Mouse (Mus musculus) embryonic facial prominence, embryonic 15.5 days (tissue): Measurements from ENCODE around the gene Slc20a1. TPM values are rescaled to one million over a fixed set of nuclear protein-coding genes. Genes with fewer than 3 reads are reported as not detected.
A peak's percentile ranks its signal among the peaks of the same experiment; 100 is the strongest.

Source experiments
- ATAC-seq: fragments of 200-750 bp; cut with Nextera tagmentation; 2 replicates; pipeline ENCODE4 v1.8.0; 2017; ENCODE audit warnings: low read depth, moderate TSS enrichment; ENCODE audit not compliant: insufficient number of reproducible peaks, low FRiP score, low TSS enrichment
- H3K27ac ChIP-seq: fragments of 300-500 bp; sonication (generic); replicated peaks from 2 replicates; pipeline ENCODE4 v1.5.1; 2015; ENCODE audit warnings: mild to moderate bottlenecking, inconsistent platforms
- H3K27me3 ChIP-seq: fragments of 300-500 bp; sonication (generic); 2 replicates; pipeline ENCODE4 v1.6.1; 2015; ENCODE audit warnings: inconsistent platforms
- H3K36me3 ChIP-seq: fragments of 300-500 bp; sonication (generic); 2 replicates; pipeline ENCODE4 v1.6.1; 2015; ENCODE audit warnings: mild to moderate bottlenecking, inconsistent platforms
- H3K4me1 ChIP-seq: fragments of 300-500 bp; sonication (generic); 2 replicates; pipeline ENCODE4 v1.6.1; 2015; ENCODE audit warnings: inconsistent platforms
- H3K4me2 ChIP-seq: fragments of 300-500 bp; sonication (generic); replicated peaks from 2 replicates; pipeline ENCODE4 v1.6.1; 2015; ENCODE audit warnings: mild to moderate bottlenecking, inconsistent platforms
- H3K4me3 ChIP-seq: fragments of 300-500 bp; sonication (generic); replicated peaks from 2 replicates; pipeline ENCODE4 v1.5.1; 2015; ENCODE audit warnings: mild to moderate bottlenecking, inconsistent platforms
- H3K9ac ChIP-seq: fragments of 300-500 bp; sonication (generic); 2 replicates; pipeline ENCODE4 v1.6.1; 2015; ENCODE audit warnings: inconsistent platforms
- H3K9me3 ChIP-seq: fragments of 300-500 bp; sonication (generic); replicated peaks from 2 replicates; pipeline ENCODE4 v1.6.1; 2016; ENCODE audit warnings: inconsistent platforms
- WGBS: fragments of 180-500 bp; shearing (Covaris S2); methylation state at CpG from one replicate; pipeline ENCODE4 v1.1.7; 2015; 5-methylcytosine and 5-hydroxymethylcytosine counted together
- polyA plus RNA-seq: library from polyadenylated mRNA; unstranded; fragments of >200 nt; fragmentation: Nextera tagmentation; extraction: Ambion mirVana; gene quantifications from 2 replicates; pipeline ENCODE4 v1.2.1, GENCODE M21; 2015

Slc20a1 gene
- polyA plus RNA-seq = 23.0 and 24.0 TPM in 2 replicates

DNA sequence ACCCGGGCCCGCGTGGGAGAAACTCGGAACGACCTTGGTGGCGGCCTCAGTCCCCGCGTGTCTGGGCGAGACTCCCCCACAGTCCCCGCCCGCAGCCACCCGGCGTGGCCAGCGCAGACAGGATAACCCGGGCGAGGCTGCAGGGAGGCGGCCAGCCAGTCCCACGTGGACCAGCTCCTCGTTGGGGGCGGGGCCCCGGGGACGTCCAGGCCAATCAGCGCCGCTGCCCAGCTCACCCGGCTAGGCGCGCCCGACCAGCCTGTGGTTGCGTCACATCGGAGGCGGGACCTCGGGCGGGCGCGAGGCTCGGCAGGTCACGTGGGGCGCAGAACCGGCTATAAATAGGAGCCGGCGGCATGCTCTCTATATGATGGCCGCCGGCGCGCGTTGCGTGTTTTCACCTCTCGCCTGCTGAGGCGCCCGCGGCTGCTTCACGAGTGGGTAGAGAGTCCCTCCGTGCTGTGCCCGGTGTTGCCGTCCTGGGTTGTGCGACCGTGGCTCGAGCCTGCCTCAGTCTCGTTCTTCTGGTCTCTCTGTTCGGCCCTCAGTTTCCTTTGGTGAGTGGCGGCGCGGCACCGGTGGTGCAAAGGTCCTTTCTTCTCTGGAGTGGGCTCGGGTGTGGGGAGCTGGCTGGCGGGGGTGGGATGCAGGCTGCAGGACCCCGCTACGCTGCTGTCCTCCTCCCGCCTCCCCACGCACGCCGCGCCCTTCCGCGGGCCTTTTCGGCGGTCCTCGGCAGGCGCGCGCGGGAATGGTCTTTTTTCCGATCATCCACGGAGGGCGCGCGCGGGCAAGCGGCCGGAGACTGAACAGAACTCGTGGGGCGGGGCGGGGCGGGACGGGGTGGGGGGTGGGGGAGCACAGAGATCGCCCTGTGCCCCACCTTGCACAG lies at the start of gene Slc20a1:
TSS of gene Slc20a1 (plus strand) at position 329 of the 892 bp plus-strand sequence.
- H3K27me3 ChIP-seq = no peaks in the 10 kb centered on the region
- peak; percentile 99 for ATAC-seq

DNA sequence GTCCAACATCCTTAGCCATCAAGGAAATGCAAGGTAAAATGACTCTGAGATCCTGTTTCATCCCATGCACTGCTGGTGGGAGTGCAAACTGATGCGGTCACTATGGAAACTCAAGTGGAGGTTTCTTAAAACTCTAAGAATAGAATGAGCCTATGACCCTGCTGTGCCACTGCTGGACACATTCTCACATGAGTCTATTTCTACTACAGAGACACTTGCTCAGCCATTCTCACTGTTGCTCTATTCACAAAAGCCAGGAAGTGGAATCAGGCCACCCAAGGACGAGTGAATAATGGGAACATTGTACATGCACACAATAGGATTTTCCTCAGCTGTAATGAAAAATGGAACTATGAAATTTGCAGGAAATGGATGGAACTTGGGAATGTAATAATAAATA lies 49.7 kb upstream of the Slc20a1 start:
- Histone ChIP-seq H3K4me2 (no peak overlapping the region), H3K9ac (no peak overlapping the region), H3K4me3 (no peak overlapping the region), H3K36me3 (no peaks in the 10 kb centered on the region), H3K27me3 (no peaks in the 10 kb centered on the region), H3K4me1 (no peaks in the 10 kb centered on the region), H3K27ac (no peak overlapping the region), H3K9me3 (no peaks in the 10 kb centered on the region)
- 60% methylated on average over 2 of the region's 2 CpGs for WGBS
- no peak for ATAC-seq

More for the DNA sequence above, at the start of gene Slc20a1:
- peaks cover 12% of the 10 kb centered on the region for H3K4me1 ChIP-seq
- no peaks in the 10 kb centered on the region for H3K9me3 ChIP-seq
- peaks cover 17% of the 10 kb centered on the region for H3K36me3 ChIP-seq
- H3K4me2 ChIP-seq = peak within 1 kb of the TSS; percentile 83
- H3K9ac ChIP-seq = peak within 1 kb of the TSS; percentile 87
- peak within 1 kb of the TSS; percentile 87 for H3K27ac ChIP-seq
- under 1% methylated on average over 95 of the region's 96 CpGs for WGBS
- H3K4me3 ChIP-seq = peak within 1 kb of the TSS; percentile 94

DNA sequence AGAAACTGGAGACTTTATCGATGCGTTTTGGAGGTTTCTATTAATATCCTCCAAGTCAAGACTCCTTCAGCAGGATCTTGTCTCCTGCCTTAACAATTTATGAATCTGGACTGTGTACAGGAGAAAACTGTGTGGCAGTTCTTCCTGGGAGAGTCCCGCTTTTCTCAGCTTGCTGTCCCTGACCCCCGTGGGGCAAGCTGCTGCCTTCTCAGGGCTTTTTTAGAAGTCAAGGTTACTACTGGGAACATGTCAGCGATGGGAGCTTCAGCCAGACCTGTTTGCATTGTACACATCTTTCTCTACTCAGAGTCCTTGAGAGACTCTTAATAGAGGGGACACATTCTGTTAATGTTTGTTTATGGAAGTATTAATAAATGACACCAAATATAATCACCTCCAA lies 48.2 kb upstream of the Slc20a1 start:
- WGBS = 83% methylated on average over 5 of the region's 5 CpGs
- H3K9me3 ChIP-seq = no peaks in the 10 kb centered on the region
- no peak overlapping the region for H3K27ac ChIP-seq
- no peak overlapping the region for H3K4me2 ChIP-seq
- H3K9ac ChIP-seq = no peak overlapping the region
- H3K4me1 ChIP-seq = no peaks in the 10 kb centered on the region
- H3K27me3 ChIP-seq = no peaks in the 10 kb centered on the region
- ATAC-seq = no peak
- no peaks in the 10 kb centered on the region for H3K36me3 ChIP-seq
- no peak overlapping the region for H3K4me3 ChIP-seq

DNA sequence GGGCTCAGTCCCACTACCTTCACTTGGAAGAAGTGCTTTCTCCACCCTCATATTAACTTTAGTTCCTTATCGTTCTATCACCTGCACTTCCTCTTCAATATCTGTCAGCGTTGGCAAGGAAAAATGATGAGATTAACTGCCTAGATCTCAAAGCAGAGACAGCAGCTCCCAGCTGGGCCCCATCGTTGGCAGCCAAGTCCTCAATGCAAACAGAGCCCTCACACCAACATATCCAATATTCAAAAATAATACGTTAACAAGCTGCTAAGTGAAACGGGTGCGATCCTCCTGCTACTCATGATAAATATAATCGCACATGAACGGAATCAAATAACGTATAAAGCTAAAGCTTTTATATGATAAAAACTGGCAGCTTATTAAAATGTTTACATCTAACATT lies 47.5 kb upstream of the Slc20a1 start:
- H3K36me3 ChIP-seq = no peaks in the 10 kb centered on the region
- H3K27me3 ChIP-seq = no peaks in the 10 kb centered on the region
- H3K9me3 ChIP-seq = no peaks in the 10 kb centered on the region
- H3K27ac ChIP-seq = no peak overlapping the region
- H3K4me2 ChIP-seq = no peak overlapping the region
- WGBS = 81% methylated on average over 9 of the region's 9 CpGs
- no peak overlapping the region for H3K4me3 ChIP-seq
- no peaks in the 10 kb centered on the region for H3K4me1 ChIP-seq
- H3K9ac ChIP-seq = no peak overlapping the region
- ATAC-seq = no peak

DNA sequence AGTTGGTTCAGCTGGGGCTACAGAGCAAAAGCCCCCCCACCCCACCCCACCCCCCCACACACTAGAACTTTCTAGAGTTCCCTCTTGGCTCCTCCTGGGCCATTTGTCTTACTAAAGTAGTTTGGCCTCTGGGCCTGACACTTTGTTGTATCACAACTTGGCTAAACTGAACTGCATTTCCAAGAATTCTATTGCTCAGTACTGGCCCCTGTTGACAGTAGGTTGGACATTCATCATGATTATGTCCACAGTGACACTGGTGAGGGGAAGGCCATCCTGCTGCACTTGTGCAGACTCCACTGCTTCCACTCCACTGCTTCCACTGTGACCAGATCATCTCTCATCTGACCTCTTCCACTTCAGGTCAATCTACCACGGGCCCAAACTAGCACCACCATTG lies 45.8 kb upstream of the Slc20a1 start:
- H3K4me3 ChIP-seq = no peak overlapping the region
- no peak overlapping the region for H3K9ac ChIP-seq
- no peaks in the 10 kb centered on the region for H3K4me1 ChIP-seq
- no peaks in the 10 kb centered on the region for H3K27me3 ChIP-seq
- no peak overlapping the region for H3K4me2 ChIP-seq
- no peak overlapping the region for H3K27ac ChIP-seq
- no peak for ATAC-seq
- WGBS = 74% methylated on average over 1 of the region's 1 CpGs
- H3K36me3 ChIP-seq = no peaks in the 10 kb centered on the region
- H3K9me3 ChIP-seq = no peaks in the 10 kb centered on the region

DNA sequence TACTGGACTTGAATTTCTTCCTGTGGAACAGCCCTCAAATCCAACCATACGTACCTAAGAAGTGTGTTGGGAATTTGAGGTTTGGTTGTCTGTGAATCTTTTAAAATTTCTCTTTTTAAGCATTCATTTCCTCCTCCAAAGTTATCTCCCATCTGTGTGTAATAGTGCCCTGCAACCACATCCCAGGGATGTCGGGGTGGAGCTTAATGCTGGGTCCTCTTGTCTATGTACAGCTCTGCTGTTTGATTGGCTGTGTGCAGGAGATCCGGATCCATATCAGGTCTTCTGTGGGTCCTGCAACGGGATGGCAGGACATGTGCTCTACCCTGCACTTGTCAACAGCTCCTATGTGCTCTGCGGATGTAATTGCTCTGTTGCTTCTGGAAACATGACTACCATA lies 33.7 kb upstream of the Slc20a1 start:
- no peak overlapping the region for H3K4me3 ChIP-seq
- no peak overlapping the region for H3K27ac ChIP-seq
- no peaks in the 10 kb centered on the region for H3K36me3 ChIP-seq
- H3K4me1 ChIP-seq = no peaks in the 10 kb centered on the region
- H3K4me2 ChIP-seq = no peak overlapping the region
- no peaks in the 10 kb centered on the region for H3K27me3 ChIP-seq
- no peaks in the 10 kb centered on the region for H3K9me3 ChIP-seq
- no peak for ATAC-seq
- WGBS = 60% methylated on average over 5 of the region's 5 CpGs
- no peak overlapping the region for H3K9ac ChIP-seq

DNA sequence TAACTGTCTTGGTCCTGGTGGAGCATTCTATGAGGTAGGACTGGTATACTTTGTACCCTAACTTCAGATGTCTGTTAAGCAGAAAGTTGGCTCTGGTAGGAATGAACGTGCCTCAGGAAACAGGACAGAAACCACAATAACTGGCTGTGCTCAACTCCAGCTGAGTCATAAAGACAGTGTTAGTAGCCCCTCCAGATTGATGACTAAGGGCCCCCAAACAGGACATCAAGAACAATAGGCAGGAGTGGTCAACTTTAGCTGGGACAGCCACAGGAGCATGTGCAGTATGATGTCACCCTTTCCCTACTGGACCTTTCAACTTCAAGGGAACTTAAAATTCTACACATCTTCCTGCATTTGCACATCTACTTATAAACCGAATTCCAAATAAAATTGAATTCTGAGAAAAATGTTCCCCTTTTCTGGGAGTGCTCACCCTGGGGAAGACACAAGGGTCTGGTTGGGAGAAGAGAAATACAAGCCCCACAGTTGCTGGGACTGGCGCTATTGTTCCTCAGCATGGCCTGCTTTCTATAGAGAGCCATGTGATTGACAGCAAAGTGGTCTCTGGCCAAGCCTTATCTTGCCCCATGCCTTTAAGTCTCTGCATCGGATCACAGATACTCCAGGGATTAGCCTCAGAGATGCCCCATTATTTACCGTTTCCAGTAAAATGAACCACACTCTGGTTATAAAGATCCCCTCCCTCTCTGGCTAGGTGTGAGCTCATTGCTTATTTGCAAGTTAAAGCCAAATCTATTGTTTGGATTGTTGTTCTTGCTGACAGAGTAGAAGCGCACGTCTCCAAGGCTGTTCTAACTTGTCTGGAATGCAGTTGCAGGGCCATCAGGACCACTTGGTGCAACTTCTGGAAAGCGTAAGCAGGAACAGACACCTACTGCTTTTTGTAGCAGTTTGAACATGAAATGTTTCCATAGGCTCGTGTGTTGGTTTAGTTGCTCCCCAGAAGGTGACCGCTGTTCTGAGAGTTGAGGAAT lies 31.8 kb upstream of the Slc20a1 start:
- Histone ChIP-seq H3K27me3 (no peaks in the 10 kb centered on the region), H3K4me2 (no peak overlapping the region), H3K9me3 (no peaks in the 10 kb centered on the region), H3K27ac (no peak overlapping the region), H3K36me3 (no peaks in the 10 kb centered on the region), H3K4me1 (no peaks in the 10 kb centered on the region), H3K9ac (no peak overlapping the region), H3K4me3 (no peak overlapping the region)
- no peak for ATAC-seq
- 57% methylated on average over 10 of the region's 10 CpGs for WGBS

DNA sequence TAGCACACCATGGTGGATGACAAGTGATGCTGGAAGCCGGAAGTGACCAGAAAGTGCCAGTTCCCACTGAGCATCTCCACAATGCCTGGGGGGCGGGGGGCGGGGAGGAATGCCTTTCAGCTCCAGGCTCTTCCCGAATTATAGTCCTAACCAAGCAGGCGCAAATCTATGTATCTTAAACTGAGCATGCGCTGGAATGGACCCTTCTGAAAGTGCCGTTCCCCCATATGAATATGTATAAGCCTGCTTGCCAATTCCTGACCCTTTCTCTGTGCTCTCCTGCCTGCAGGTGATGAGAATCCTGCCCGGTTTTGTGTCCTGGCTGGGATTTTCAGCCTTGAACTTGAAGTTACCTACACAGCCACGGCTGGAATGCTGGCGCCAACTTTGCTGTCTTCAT lies 25.2 kb upstream of the Slc20a1 start:
- Histone ChIP-seq H3K4me3 (no peak overlapping the region), H3K27ac (no peak overlapping the region), H3K36me3 (no peaks in the 10 kb centered on the region), H3K27me3 (no peaks in the 10 kb centered on the region), H3K9me3 (no peaks in the 10 kb centered on the region), H3K4me1 (peaks cover 4% of the 10 kb centered on the region; the same call in 1 of the 2 replicates), H3K4me2 (no peak overlapping the region), H3K9ac (no peak overlapping the region)
- 55% methylated on average over 10 of the region's 10 CpGs for WGBS
- ATAC-seq = no peak

DNA sequence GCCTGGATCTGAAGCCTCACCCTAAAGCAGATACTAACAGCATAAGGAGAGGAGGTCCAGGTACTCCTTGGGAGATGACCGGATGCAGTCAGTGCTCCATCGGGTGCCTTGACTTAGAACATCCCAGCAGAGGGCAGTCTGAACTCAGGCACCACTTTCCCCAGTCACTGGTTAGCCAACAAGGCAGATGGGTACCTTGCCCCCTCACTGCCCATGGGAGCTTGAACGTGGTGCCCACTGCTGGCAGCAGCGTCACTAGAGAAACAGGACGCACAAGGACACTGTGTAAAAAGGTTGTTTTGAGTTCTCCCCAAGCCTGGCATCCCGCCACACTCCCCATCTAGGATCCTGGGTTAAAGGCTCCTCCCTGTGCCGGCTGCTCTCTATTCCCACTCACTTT lies 24.1 kb upstream of the Slc20a1 start:
- Histone ChIP-seq H3K9ac (no peak overlapping the region), H3K4me1 (peaks cover 4% of the 10 kb centered on the region; the same call in 1 of the 2 replicates), H3K4me2 (no peak overlapping the region), H3K36me3 (no peaks in the 10 kb centered on the region), H3K4me3 (no peak overlapping the region), H3K9me3 (no peaks in the 10 kb centered on the region), H3K27ac (no peak overlapping the region), H3K27me3 (no peaks in the 10 kb centered on the region)
- WGBS = 40% methylated on average over 7 of the region's 7 CpGs
- no peak for ATAC-seq

DNA sequence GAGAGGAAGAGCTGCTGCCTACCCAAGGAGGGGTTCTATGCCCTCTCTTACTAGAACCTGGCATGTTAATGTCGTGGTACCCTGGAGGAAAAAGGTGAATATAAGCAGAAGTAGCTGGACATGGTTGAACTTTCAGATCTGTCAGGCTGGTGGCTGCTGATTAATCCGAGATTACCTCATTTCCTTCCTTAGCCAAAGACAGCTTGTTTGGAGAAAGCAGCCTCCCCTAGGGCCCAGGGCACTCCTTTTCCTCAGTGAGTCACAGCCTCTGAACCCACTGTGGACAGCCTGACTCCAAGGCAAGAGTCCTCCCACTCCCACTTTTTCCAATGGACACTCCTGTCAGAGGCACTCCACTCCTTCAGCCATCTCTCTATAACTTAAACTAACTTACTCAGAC lies 22.9 kb upstream of the Slc20a1 start:
- ATAC-seq = no peak
- H3K4me1 ChIP-seq = peaks cover 4% of the 10 kb centered on the region; the same call in 1 of the 2 replicates
- H3K4me3 ChIP-seq = no peak overlapping the region
- no peaks in the 10 kb centered on the region for H3K9me3 ChIP-seq
- no peak overlapping the region for H3K27ac ChIP-seq
- no peaks in the 10 kb centered on the region for H3K36me3 ChIP-seq
- 59% methylated on average over 2 of the region's 2 CpGs for WGBS
- no peak overlapping the region for H3K4me2 ChIP-seq
- no peak overlapping the region for H3K9ac ChIP-seq
- H3K27me3 ChIP-seq = no peaks in the 10 kb centered on the region
